Mouse (Mus musculus) limb, embryonic 10.5 days (tissue): ENCODE measurements at regions not wholly inside any gene's neighbourhood (a gene's known extent, or its start where the extent isn't known, plus 50 kb on each side); places are given as distances from the start of the nearest gene placed in this dataset.

Experiments
- DNase-seq: peaks from one replicate; pipeline ENCODE4 v3.0.0-alpha.2; 2017; ENCODE audit warnings: low spot score
- H3K27ac ChIP-seq: fragments of 300-500 bp; sonication (generic); 2 replicates; pipeline ENCODE4 v1.5.1; 2016; ENCODE audit warnings: mild to moderate bottlenecking
- H3K27me3 ChIP-seq: fragments of 300-500 bp; sonication (generic); 2 replicates; pipeline ENCODE4 v1.6.1; 2016; ENCODE audit warnings: low read depth, mild to moderate bottlenecking; ENCODE audit not compliant: poor library complexity, severe bottlenecking
- H3K36me3 ChIP-seq: fragments of 300-500 bp; sonication (generic); 2 replicates; pipeline ENCODE4 v1.6.1; 2016; ENCODE audit warnings: mild to moderate bottlenecking, moderate library complexity
- H3K4me1 ChIP-seq: fragments of 300-500 bp; sonication (generic); 2 replicates; pipeline ENCODE4 v1.6.1; 2016
- H3K4me3 ChIP-seq: fragments of 300-500 bp; sonication (generic); 2 replicates; pipeline ENCODE4 v1.5.1; 2016; ENCODE audit warnings: mild to moderate bottlenecking, moderate library complexity
- H3K9me3 ChIP-seq: fragments of 300-500 bp; sonication (generic); replicated peaks from 2 replicates; pipeline ENCODE4 v1.6.1; 2016; ENCODE audit warnings: mild to moderate bottlenecking
- WGBS: fragments of 180-500 bp; shearing (Covaris S2); methylation state at CpG from one replicate; pipeline ENCODE4 v1.1.7; 2016; 5-methylcytosine and 5-hydroxymethylcytosine counted together

GRCm38 (mm10) chr19:53476768-53477547 lies 52.0 kb upstream of the Dusp5 start:
- H3K4me3 ChIP-seq, result no peak overlapping the region
- H3K27ac ChIP-seq, result peak overlapping the region; percentile 23; the same call in 1 of the 2 replicates
- H3K27me3 ChIP-seq, result no peaks in the 10 kb centered on the region
- 0 out of 2 replicates have a peak, but pooled peaks cover 6% of the 10 kb centered on the region for H3K4me1 ChIP-seq
- H3K36me3 ChIP-seq, result no peaks in the 10 kb centered on the region
- no peaks in the 10 kb centered on the region for H3K9me3 ChIP-seq
- DNase-seq, result no peak
- 81% methylated on average over 14 of the region's 14 CpGs for WGBS

GRCm38 (mm10) chr19:53469256-53469655 lies 59.7 kb upstream of the Dusp5 start:
- DNase-seq, result no peak
- WGBS, result 65% methylated on average over 7 of the region's 7 CpGs
- Histone ChIP-seq H3K4me1 (no peaks in the 10 kb centered on the region), H3K9me3 (no peaks in the 10 kb centered on the region), H3K36me3 (no peaks in the 10 kb centered on the region), H3K4me3 (no peak overlapping the region), H3K27ac (no peak overlapping the region), H3K27me3 (no peaks in the 10 kb centered on the region)

GRCm38 (mm10) chr19:53464681-53465080 lies 64.2 kb upstream of the Dusp5 start:
- no peaks in the 10 kb centered on the region for H3K36me3 ChIP-seq
- no peak overlapping the region for H3K27ac ChIP-seq
- DNase-seq, result no peak
- peaks cover 15% of the 10 kb centered on the region for H3K4me1 ChIP-seq
- H3K27me3 ChIP-seq, result peaks cover 19% of the 10 kb centered on the region
- no peak overlapping the region for H3K4me3 ChIP-seq
- 83% methylated on average over 5 of the region's 5 CpGs for WGBS
- H3K9me3 ChIP-seq, result no peaks in the 10 kb centered on the region

- DNase-seq, result no peak
- Histone ChIP-seq H3K4me1 (peaks cover 20% of the 10 kb centered on the region), H3K27ac (no peak overlapping the region), H3K9me3 (no peaks in the 10 kb centered on the region), H3K36me3 (no peaks in the 10 kb centered on the region), H3K4me3 (no peak overlapping the region), H3K27me3 (peaks cover 24% of the 10 kb centered on the region)
- 90% methylated on average over 3 of the region's 3 CpGs for WGBS
Observed at GRCm38 (mm10) chr19:53464135-53464534, 64.8 kb upstream of the Dusp5 start.

- Histone ChIP-seq H3K9me3 (no peaks in the 10 kb centered on the region), H3K27ac (no peak overlapping the region), H3K4me1 (peaks cover 31% of the 10 kb centered on the region), H3K4me3 (no peak overlapping the region), H3K36me3 (no peaks in the 10 kb centered on the region), H3K27me3 (peaks cover 34% of the 10 kb centered on the region)
- 67% methylated on average over 17 of the region's 17 CpGs for WGBS
- DNase-seq, result no peak
Observed at GRCm38 (mm10) chr19:53461025-53462015, 67.6 kb upstream of the Dusp5 start.

GRCm38 (mm10) chr19:53460312-53461024 lies 68.4 kb upstream of the Dusp5 start:
- Histone ChIP-seq H3K4me3 (no peak overlapping the region), H3K4me1 (peaks cover 31% of the 10 kb centered on the region), H3K36me3 (no peaks in the 10 kb centered on the region), H3K27ac (no peak overlapping the region), H3K27me3 (peaks cover 34% of the 10 kb centered on the region), H3K9me3 (no peaks in the 10 kb centered on the region)
- WGBS, result 7% methylated on average over 19 of the region's 19 CpGs
- DNase-seq, result no peak

- no peak for DNase-seq
Observed at GRCm38 (mm10) chr19:53459407-53459788, 69.0 kb upstream of the Smndc1 start.

GRCm38 (mm10) chr19:53458770-53459406 lies 68.5 kb upstream of the Smndc1 start:
- Histone ChIP-seq H3K4me3 (0 out of 2 replicates have a peak overlapping the region, but pooled peaks have one; percentile 6), H3K27me3 (peaks cover 34% of the 10 kb centered on the region), H3K27ac (peak overlapping the region; percentile 76), H3K9me3 (no peaks in the 10 kb centered on the region), H3K36me3 (no peaks in the 10 kb centered on the region), H3K4me1 (peaks cover 41% of the 10 kb centered on the region)
- WGBS, result 37% methylated on average over 10 of the region's 10 CpGs
- DNase-seq, result peak; percentile 42

More at GRCm38 (mm10) chr19:53459407-53459788, 69.0 kb upstream of the Smndc1 start:
- WGBS, result 13% methylated on average over 3 of the region's 3 CpGs
- H3K4me3 ChIP-seq, result 0 out of 2 replicates have a peak overlapping the region, but pooled peaks have one; percentile 6
- H3K4me1 ChIP-seq, result peaks cover 36% of the 10 kb centered on the region
- H3K27ac ChIP-seq, result peak overlapping the region; percentile 76
- H3K27me3 ChIP-seq, result peaks cover 34% of the 10 kb centered on the region
- no peaks in the 10 kb centered on the region for H3K36me3 ChIP-seq
- H3K9me3 ChIP-seq, result no peaks in the 10 kb centered on the region

GRCm38 (mm10) chr19:53456681-53457080 lies 66.3 kb upstream of the Smndc1 start:
- Histone ChIP-seq H3K27me3 (peaks cover 34% of the 10 kb centered on the region), H3K27ac (no peak overlapping the region), H3K9me3 (no peaks in the 10 kb centered on the region), H3K4me1 (peaks cover 61% of the 10 kb centered on the region), H3K4me3 (no peak overlapping the region), H3K36me3 (no peaks in the 10 kb centered on the region)
- no peak for DNase-seq
- 90% methylated on average over 5 of the region's 5 CpGs for WGBS

GRCm38 (mm10) chr19:53454571-53454970 lies 64.2 kb upstream of the Smndc1 start:
- no peak overlapping the region for H3K4me3 ChIP-seq
- H3K27ac ChIP-seq, result no peak overlapping the region
- WGBS, result 80% methylated on average over 4 of the region's 4 CpGs
- H3K4me1 ChIP-seq, result peaks cover 50% of the 10 kb centered on the region
- H3K27me3 ChIP-seq, result peaks cover 14% of the 10 kb centered on the region
- H3K36me3 ChIP-seq, result no peaks in the 10 kb centered on the region
- no peaks in the 10 kb centered on the region for H3K9me3 ChIP-seq
- DNase-seq, result no peak

GRCm38 (mm10) chr19:53454059-53454458 lies 63.7 kb upstream of the Smndc1 start:
- no peak for DNase-seq
- Histone ChIP-seq H3K27ac (peak overlapping the region; percentile 68; the same call in 1 of the 2 replicates), H3K36me3 (no peaks in the 10 kb centered on the region), H3K9me3 (no peaks in the 10 kb centered on the region), H3K27me3 (peaks cover 9% of the 10 kb centered on the region), H3K4me1 (peaks cover 45% of the 10 kb centered on the region), H3K4me3 (no peak overlapping the region)
- 67% methylated on average over 3 of the region's 3 CpGs for WGBS
